Mouse (Mus musculus) thymus, adult 2 months (tissue): Measurements from ENCODE around the gene Tlr7.

Experiments used
- CTCF ChIP-seq: fragments of 200-500 bp; IDR thresholded peaks from 2 replicates; pipeline ENCODE4 v1.5.1; 2012; ENCODE audit warnings: mild to moderate bottlenecking, control low read depth, low read length, moderate library complexity, borderline replicate concordance; ENCODE audit not compliant: control insufficient read depth, poor library complexity, insufficient read depth; ENCODE audit errors: extremely low read depth
- POLR2A ChIP-seq: fragments of 200-500 bp; IDR thresholded peaks from 2 replicates; pipeline ENCODE4 v1.6.1; 2012; ENCODE audit warnings: mild to moderate bottlenecking, low read length, control low read depth, moderate library complexity; ENCODE audit not compliant: control insufficient read depth, poor library complexity, insufficient read depth; ENCODE audit errors: extremely low read depth

DNA sequence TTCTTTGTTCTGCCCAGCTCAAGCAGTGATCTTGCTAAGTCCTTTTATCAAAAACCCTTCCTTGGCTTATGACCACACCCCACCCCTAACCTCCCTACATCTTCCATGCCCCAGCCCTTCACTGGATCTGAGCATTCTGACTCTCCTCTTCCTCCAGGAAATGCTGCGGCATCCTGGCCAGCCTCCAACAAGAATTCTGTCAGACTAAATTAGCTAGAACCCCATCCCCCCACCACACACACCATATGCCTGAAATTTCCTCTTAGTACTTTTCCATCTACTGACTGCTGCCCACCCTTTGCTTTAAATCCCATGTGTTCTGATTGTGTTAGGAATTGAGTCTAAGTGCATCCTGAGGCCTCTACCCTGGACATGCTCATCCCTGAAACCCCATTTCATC lies 1.3 kb downstream of the Tlr7 start:
- no peak for TF ChIP-seq POLR2A
- TF ChIP-seq CTCF, result no peak
